Mouse (Mus musculus) heart, adult 9 months (tissue): Measurements from ENCODE around the gene Sncb.
"Not testable (repeated sequence)": the region's sequence is repeated elsewhere in the genome, so short reads cannot be mapped to it uniquely, and the experiment has no call there.

ENCODE experiments used
- DNase-seq, 2 experiments: peaks; one replicate each; pipeline ENCODE4 v3.0.0; 2022; ENCODE audit warnings: low spot score in 2 of 2

Gene Sncb

DNA sequence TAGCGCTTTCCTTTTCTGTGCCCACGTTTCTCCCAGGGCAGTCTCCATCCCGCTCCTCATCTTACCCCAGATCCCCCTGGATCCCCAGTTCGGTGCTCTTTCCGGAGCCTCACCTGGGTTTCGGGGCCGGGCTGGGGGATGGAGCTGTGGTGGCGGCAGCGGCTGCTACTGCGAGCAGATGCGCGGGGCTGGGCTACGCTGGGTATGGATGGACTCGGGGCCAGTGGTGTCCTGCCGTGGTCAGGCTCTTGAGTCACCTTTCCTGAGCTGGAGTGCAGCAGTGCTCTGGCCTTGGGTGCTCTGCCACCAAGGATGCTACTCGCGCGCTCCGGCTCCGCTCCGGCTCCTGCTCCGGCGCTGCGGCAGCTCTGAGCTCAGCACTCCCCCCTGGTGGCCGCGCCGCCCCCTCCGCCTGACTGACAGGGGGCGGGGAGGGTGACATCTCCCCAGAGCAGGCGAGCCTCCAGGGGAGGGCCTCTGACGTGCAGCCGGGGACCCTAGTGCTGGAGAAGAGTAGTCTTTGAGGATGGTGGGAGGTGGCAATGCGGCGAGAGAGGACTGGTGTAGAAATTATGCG, at the start of gene Sncb:
Sncb (minus strand) TSS at position 404 of the 577 bp plus-strand sequence.
- DNase-seq = no peak

DNA sequence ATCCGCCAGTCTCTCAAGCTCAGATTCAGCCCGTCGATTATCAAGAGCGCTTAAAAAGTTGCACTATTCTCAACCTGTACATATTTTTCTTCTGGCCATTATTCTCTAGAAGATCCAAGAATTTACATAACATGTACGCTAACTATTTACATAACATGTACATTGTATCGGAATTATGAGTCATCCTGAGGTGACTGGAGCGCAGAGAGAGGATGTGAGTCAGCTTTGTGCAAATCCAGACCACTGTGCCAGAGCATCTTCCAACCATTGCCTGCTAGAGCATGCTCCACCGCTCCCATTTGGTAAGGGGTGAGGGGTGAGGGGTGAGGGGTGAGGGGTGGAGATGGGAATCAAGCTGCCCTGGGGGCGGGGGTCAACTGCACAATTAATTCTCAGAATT, 47.0 kb upstream of the Sncb start:
- no peak for DNase-seq

DNA sequence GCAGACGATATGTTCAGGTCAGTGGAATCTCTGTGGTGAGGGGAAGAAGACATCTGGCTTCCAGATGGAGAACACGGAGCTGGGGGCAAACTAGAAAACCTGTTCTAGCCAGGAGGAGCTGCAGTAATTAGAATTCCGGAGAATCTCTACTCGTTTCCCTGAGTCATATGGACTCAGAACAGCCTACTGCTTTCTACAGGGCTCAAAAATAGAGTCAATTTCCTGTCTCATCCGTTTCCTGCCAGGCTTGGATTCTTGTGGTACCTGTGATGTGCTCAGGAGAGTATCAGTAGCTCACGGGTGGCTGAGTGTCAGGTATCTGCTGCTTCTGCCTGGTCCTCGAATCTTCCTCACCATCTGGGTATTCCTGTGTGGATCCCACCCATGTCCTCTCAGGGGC, 45.1 kb upstream of the Sncb start:
- DNase-seq = no peak

DNA sequence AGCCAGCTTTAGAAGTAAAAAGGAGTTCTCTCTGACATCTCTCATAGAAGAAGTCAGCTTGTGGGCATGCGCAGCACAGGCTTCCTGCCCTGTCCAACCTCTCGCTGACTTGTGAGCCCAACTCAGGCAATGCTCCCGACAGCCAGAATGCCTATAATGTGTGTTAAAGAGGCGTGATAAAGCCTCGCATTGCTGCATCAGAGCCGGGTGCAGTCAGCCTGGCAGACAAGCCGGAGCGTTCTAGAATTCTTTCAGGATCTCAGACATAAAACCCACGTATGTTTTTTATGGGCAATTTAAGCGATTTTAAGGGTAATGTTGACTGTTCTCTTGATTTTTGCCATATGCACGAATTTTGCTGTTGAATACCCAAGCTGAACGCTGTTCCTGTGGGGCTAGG, 41.7 kb upstream of the Sncb start:
- DNase-seq = no peak

DNA sequence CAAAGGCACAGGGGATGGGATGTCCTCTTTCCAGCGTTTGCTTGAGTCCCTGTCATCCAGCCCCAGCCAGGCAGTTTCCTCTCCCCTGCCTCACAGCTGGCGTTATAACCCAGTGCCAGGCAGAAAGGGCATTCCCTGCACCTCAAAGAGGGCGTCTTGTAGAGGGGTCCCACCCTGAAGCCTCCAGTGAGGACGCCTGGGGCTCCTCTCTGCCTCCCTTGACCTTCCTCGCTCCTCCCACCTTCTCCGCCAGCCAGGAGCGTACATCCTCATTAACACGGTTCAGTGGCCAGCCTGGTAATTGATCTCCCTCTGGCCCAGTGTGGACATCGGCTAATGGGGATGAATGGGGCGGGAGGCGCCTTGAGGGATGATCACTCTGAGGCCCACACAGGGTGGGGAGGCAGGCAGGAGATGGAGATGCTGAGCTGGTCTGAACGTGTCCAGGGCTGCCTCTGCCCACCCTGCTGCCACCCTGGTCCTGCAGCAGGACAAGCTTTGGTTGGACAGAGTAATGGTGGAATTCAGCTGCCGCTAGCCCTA, 40.1 kb upstream of the Sncb start:
- DNase-seq = no peak

DNA sequence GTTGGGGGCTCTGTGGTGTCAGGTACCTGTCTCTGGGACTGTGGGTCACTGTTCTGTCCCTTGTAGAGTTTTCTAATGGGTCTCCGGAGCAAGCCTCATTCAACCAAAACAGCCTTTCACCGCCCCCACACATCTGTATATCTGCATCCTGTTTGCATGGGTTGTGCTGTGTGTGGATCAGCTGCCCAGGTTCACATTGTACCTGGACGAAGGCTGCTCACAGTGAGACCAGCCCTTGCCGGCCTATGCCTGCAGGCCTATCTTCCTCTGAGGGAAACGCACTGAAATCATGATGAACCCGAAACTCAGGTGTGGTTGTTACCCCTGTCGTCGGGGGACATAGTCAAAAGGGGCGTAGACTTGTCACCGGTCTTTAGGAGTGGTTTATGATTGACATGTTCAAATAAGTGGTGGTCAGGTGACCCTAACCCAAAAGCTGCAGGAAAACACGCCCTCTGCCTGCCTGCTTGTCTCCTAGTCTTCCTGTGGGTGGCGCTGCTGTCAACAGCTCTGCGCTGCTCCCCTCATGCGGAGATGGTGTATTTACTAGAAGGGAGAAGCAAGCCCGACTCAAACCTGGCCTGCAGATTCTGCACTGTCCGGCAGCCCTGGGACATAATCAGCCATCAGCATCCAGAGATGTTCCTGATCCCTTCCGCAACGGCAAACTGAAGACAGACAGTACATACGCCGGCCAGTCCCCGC, 38.9 kb upstream of the Sncb start:
- DNase-seq = no peak

DNA sequence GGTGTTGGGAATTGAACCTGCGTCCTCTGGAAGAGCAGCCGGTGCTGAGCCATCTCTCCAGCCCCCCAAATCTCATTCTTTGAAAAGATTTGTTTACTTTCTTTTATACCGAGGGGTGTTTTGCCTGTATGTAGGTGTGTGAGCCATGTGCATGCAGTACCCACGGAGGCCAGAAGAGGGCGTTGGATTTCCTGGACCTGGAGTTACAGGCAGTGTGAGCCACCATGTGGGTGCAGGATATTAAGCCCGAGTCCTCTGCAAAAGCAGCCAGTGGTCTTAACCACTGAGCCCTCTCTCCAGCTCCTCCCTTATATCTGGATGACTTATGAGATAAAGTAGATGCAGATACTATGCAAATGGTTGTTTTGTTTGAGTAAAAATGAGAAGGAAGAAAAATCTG, 36.6 kb upstream of the Sncb start:
- no peak for DNase-seq

DNA sequence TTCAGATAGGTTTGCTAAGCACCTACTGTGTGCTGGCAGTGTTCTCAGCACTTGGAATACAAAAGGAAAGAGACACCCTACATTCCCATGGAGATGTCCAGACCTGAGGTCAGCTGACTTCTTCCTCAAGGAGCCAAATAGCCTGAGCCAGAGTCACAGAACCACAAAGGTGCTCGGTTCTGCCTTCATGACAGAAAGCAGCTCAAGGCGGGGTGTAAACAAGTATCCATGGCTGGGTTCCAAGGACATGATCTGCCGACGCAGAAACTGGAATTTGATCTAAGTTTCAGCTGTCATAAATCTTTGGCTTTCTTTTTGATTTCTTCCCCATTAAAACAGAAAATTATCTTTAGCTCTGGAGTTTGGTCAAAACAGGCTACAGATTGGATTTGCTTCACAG, 33.8 kb upstream of the Sncb start:
- DNase-seq = no peak

DNA sequence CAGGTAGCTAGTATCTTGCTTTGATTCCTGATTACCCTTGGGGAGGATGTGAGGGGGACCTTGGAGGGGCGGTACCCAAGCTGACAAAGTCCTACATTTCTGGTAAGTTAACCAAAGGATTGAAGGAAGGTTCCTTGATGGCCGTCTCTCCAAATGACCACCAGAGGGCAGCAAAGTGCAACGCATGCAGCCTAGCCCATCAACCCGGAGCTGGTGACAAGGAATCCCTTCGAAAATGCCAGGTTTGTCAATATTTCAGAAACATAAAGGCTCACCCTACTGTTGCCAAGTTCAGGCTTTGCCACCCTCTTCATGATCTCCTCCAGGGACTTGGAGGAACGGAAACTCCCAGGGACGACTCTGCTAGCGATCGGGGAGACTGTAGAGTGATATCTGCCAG, 33.3 kb upstream of the Sncb start:
- DNase-seq = peak; percentile 45 to 67

DNA sequence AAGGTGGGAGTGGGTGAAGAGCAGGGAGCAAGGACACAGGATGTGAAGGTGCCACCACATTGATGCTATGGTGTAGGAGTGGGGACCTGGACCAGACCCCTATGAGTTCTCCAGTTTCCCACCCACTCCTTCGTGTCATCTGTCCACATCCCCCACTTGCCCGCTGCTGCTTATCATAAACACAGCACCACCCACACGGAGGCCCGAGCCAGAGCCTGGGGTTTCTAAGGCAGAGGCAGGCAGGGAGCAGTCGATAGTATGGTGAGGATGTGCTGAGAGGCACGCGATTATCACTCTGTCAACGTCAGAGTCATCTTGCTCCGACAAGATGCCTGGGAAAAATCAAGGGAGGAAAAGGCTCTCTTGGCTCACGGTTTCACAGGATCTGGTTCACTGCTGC, 32.3 kb upstream of the Sncb start:
- no peak for DNase-seq

DNA sequence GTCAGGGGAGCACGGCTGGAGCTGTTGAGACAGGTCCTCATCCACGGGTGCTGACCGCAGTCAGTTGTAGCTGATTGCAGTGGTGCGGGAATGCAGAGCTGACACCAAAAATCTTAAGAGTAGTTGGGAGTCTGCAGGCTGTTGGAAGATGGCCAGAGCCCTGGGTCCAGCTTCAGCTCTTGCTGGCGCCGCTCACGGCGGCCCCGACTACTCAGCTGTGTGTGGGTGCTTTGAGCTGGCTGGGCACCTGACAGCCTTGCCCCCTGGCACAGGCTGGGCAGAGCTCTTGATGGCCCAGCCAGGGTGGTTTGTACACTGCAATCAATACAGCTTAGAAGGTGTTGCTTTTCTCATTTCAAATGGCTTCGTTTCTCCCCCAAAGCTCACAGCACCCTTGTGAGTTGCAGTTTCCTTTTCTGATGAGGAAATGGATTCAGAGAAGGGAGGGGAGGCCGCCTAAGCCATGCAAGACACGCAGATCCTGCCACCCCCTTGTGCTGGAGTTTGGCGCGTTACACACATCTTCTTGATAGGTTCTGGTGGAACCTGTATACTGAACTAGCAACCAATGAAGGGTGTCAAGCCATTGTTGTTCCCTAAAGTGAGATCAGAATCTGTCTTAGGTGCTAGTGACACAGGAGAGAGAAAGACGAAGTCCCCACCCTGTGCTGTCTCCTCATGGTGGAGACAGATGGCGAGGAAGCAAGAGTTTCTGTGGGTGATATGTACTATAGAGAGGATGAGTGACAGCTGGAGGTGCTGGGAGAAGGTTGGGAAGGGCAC, 31.7 kb upstream of the Sncb start:
- no peak for DNase-seq

DNA sequence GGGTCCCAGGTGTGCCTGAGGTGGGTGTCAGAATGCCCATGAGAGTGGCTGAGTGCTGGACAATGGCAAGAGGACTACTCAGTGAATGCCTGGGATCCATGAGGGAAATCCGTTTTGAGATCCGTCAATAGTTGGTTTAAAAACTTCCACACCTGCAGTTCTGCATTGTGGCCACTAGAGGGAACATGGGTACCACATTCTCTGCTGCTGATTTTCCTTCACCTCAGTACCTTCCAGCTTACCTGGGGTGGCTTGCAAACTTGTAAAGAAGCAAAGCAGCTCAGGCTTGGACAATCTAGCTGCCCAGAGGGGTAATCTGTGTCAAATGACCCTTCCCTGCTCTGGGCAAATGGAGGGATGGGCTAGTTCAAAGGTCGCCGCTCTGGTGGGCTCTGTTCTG, 31.0 kb upstream of the Sncb start:
- DNase-seq = peak in 1 of 2 experiments; percentile 20

DNA sequence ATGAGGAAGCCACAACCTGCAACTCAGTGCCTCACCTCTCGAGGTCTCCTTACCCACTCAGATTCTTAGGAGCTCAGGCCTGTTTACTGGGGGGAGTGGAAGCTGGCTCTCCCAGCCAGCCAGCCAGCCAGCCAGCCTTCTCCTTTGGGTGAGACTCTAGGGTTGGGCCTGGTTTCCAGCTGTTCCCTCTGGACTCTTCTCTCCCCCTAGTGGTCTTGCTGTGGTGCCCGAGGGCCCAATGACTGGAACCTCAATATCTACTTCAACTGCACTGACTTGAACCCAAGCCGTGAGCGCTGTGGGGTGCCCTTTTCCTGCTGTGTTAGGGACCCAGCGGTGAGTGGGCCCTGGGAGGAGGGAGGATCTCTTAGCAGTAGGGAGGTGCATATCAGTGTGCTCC, 28.4 kb upstream of the Sncb start:
- no peak for DNase-seq

DNA sequence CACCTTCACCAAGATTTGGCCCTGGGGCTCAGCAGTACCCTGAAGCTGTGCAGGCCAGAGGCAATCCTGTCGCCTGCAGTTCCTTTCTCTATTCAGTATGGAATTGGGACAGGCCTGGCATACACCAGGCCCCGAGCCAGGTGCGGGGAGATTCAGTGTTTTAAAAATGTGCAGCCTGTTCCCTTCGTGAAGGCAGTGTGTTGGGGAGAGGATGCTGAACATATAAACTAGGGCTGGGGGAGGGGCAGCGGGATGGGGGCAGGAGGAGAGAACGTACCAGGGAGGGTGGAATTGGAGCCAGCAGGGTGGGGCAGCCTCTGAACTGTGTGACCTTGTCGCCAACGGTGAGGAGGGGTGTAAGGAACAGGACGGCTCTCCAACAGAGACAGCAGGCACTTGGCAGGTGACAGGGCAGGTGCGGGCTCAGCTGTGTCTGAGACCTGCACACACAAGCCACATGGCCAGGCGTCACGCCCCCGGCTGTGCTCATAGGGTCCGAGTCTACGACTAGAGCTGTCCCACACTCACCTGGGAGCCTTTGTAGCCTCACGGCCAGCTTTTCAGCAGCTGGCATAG, 27.7 kb upstream of the Sncb start:
- no peak for DNase-seq

DNA sequence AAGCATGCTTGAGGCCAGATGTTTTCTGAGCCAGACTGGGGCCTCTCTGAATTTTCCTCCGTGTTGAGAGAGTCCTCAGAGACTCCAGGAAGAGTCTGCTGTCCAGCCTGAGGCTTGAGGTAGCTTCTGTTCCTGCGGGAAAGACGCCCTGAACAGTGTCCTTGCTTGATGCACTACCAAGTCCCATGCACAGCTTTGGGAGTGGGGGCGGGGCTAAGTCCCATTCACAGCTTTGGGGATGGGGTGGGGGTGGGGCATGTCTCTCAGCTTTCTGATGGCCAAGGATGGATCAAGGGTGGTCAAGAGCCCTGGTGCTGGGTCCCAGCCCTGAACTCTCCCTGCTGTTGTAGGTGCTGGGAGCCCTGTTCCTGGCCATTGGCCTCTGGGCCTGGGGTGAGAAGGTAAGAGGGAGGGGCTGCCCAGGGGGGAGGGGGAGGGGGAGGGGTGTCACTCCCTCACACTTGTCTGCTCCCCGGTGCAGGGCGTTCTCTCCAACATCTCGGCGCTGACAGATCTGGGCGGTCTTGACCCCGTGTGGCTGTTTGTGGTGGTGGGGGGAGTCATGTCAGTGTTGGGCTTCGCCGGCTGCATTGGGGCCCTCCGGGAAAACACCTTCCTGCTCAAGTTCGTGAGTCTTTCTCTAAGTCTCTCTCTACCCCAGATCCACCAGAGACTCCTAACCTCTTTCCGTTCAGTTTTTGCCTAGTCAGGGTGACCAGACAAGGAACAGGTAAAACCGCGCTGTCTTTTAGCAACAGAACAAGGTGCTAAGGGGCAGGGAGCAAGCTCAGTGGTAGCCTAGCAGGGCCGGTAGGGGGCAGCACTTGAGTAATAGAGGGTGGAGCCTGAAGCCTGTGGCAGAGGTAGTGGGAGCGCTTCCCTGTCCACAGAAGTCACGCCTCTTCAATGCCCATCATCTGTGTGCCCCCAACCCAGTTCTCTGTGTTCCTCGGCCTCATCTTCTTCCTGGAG, 26.1 kb upstream of the Sncb start:
- no peak for DNase-seq

DNA sequence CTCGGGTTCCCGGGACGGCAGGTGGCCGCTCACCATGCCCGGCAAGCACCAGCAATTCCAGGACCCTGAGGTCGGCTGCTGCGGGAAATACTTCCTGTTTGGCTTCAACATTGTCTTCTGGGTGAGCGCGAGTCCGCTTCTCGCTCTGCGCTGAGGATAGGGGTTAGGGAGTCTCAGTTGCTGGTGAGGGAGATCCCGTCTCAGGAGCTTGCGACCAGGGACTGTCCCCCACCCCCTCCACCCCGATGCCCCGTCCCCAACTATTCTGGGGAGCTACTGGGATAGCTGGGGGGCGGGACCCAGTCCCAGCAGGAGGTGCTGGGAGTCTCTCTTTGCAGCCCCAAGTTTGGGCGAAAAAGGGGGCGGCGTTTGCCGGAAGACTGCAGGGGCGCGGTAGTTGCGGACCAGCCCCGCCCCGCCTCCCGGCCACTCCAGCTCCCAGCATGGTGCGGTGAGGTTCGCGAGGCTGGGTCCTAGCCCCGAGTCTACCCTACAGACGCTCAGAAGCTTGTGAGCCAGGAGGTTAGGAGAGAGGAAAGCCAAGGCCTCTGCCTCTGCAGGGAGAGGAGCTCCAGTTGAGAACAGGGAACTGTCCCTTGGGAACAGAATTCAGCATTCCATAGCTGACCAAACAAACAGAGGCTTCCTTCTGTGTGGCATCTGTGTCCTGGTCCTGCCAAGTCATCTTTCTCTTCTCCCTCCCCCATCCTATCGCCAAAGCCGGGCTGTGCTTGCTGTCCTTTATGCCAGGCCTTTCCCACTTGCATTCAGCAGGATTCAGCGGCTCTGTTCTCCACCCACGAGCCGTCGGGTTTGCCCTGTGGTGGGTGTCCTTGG, 23.4 kb upstream of the Sncb start:
- peak; percentile 47 to 55 for DNase-seq

DNA sequence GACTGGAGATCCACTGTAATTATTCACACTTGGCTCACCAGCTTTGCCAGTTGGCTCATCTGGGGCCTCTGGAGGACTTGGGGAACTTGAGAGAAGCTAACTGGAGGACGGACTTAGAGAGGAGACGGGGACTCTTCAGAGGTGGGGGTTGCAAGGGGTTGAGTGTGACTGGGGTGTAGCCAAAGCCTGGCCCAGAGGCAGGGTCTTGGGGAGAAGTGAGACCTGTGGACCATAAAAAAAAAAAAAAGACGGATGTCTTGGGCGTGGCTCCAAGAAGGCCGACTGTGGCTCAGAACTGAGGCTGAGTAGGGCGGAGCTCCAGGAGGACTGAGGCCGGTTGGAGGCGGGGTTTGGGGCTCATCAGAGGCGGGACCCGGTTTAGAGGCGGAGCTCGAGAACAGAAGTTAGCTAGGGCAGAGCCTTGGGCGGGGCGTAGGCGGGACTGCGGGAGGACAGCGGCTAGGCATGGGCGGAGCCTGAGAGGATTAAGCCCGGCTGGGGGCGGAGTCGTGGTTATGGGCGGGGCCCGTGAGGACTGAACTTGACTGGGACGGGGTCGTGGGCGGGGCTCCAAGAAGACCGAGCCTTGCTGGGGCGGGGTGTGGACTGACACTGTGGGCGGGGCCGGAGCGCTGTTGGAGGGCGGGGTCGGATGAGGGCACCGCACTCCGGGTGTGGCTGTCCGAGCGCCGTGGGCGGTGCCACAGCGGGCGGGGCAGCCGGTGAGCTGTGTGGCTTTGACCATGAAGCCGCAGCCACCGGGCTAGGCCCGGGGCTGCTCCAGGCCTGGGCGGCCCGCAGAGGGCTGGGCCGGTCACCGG, 22.6 kb upstream of the Sncb start, which contains the start of gene Tspan17:
Tspan17 (plus strand) TSS at position 638 of the 821 bp plus-strand sequence.
- peak; percentile 96 to 98 for DNase-seq

DNA sequence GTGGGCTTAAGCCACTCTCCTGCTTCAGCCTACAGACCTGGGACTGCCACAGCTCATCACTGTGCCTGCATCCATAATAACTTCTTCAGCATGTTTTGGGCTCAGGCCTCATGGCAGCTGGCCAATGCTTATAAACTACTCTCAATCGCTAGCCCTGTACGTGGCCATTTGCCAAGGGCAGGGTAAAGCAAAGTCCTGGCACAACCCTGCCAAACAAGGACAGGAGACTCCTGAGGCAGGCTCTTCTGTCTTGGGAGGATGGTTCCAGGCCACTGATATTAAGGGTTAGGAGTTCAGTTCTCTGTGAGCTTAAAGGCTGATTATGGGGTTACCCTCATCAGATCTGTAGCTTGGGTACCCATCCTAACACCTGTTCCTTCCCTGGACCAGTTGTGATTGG, 21.2 kb upstream of the Sncb start:
- DNase-seq = not testable (repeated sequence)

DNA sequence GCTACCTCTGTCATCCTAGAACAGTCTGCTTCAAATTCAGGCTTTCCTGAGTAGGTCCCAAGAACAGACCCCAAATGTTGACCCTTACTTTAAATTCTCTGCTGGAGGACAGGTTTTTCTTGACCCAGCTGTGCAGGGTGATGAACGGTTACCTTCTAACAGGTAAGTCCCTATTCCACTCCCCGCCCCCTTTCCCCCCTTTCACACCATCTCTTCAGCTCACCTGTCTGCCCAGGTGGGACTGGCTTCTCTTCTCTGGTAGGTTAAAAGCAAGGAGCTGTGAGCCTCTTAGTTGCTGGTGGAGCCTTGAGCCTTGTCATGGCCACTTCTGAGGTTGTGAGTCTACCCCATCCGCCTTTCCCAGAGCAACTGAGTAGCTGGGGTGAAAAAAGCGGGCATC, 17.3 kb upstream of the Sncb start, which contains the start of gene Eif4e1b:
Eif4e1b (plus strand) TSS at position 301 of the 400 bp plus-strand sequence.
- DNase-seq = no peak
